Mouse (Mus musculus) CD4-positive helper T cell, adult 2 months (primary cell): ENCODE data around the gene Gm10837.
A peak's percentile ranks its signal among the peaks of the same experiment; 100 is the strongest.

Source experiments
- DNase-seq: peaks from one replicate; pipeline ENCODE4 v3.0.0-alpha.2; 2012; ENCODE audit warnings: low read depth, missing footprints, low spot score

The Gm10837 gene

GRCm38 (mm10) chr14:122464763-122465741 is 25.3 kb upstream of the Gm10837 start, which contains the start of gene Zic5:
Gene Zic5 (minus strand): TSS chr14:122465677.
- peak; percentile 28 for DNase-seq

DNA sequence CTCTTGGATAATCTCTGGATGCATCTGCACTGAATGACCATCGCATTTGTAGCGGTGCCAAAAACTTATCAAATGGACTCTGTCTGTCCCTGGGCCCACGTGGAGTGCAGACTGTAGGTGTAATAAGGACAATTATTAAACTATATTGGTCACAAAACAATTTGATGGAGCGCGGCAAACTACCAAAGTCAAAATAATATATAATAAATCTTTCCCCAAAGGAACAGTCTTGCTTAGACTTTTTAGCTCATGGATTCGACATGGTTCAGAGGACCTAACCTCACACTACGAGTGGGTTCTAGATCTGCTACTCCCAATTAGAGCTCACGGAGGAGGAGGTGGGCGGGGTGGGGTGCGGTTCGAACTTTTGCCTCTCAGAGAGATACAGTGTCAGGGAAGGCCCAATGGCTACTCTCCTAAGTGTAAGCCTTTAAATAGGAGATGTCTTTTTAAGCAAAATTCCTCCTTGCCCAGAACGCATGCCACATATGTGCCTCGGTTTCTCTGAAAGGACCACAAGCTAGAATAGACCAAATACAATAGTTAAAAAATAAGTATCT is 24.4 kb upstream of the Gm10837 start:
- no peak for DNase-seq

GRCm38 (mm10) chr14:122466756-122467362 is 23.5 kb upstream of the Gm10837 start:
- no peak for DNase-seq

- no peak for DNase-seq
Measured at GRCm38 (mm10) chr14:122467926-122468841, 22.2 kb upstream of the Gm10837 start.

- no peak for DNase-seq
Measured at GRCm38 (mm10) chr14:122468971-122469755, 21.2 kb upstream of the Gm10837 start.

- DNase-seq, result no peak
Measured at GRCm38 (mm10) chr14:122471449-122472085, 18.8 kb upstream of the Gm10837 start.

DNA sequence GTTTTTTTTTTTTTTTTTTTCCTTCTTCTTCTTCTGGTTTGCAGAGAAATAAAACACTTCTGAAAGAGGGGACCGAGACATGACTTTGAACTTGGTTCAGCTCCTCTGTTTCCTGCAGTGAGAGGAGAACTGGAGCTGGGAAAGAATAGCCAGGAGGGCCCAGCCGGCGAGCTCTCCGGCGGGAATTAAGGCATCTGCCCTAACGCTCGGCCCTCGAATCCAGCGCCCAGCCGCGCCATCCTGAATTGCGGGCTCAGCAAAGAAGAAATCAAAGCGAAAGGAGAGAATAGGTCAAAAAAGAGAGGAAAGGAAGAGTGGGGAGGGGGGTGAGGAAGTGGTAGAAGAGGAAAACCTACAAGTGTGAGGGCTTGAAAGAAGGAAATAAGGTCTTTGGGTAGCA is 18.2 kb upstream of the Gm10837 start:
- no peak for DNase-seq

GRCm38 (mm10) chr14:122472647-122473046 is 17.7 kb upstream of the Gm10837 start:
- no peak for DNase-seq

- no peak for DNase-seq
Measured at GRCm38 (mm10) chr14:122473211-122473751, 17.1 kb upstream of the Gm10837 start.

DNA sequence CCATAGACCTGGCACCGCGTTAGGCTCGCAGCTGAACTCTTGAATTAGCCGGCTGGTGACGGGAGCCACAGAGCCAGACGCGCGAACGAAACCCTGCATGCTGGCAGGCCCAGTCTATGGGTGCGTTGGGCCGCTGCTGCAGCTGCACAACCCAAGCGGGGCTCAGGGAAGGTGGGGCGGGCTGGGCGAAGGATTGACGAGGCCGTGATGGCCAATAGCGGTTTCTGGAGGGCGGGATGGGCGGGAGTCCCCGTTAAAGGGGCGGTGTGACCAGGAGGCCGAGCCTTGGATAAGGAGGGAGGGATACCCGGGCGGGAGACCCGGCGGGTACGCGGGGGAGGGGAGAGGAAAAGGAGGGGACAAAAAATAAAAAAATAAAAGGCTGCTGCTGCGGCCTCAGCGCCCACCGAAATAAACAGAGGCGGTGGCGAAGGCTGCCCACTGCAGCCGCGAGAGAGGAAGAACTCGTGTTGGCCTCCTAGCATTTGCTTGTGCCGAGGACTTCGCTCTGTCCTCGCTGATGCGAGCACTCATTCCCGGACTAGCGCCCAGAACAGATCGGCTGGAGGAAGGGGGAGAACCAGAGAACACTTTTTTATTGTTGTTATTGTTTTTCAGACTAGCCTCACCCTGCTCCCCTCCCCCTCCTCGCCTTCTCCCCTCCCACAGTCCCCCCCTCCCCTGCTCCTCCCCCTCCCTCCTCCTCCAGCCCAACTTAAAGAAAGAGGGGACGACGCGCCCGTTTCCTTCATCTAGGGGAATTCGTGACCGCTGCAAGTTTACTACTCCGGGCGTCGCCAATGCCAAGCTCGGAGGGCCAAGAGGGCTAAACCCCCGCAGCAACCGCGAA is 16.1 kb upstream of the Gm10837 start:
- no peak for DNase-seq

- peak; percentile 37 for DNase-seq
Measured at GRCm38 (mm10) chr14:122474891-122475556, 15.4 kb upstream of the Gm10837 start, which contains the start of gene Zic2. Gene Zic2 (plus strand): TSS chr14:122475435.

- peak; percentile 31 for DNase-seq
Measured at GRCm38 (mm10) chr14:122475557-122476040, 14.8 kb upstream of the Gm10837 start.

GRCm38 (mm10) chr14:122476041-122476821 is 14.2 kb upstream of the Gm10837 start:
- DNase-seq, result no peak

GRCm38 (mm10) chr14:122476822-122477215 is 13.6 kb upstream of the Gm10837 start:
- DNase-seq, result no peak

DNA sequence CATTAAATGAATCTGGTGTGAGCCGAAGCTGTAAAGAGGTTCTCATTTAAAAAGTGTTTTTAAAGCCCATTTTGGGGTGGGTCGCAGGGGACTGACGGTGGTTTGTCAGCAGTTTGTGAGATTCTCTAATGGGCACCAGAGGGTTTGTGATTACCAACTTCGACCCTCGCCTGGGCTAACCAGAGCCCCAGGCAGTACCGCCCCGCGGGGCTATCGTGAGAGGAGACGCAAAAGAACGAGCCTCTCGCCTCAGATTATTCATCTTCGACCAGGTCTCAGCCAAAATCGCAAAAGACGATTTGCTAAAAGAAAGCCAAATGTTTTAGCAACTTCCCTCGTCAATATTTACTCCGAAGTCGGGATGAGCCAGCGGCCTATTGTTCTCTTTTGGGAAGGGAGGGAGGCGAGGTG is 13.1 kb upstream of the Gm10837 start:
- DNase-seq, result no peak

GRCm38 (mm10) chr14:122477971-122478573 is 12.3 kb upstream of the Gm10837 start:
- no peak for DNase-seq

- DNase-seq, result no peak
Measured at GRCm38 (mm10) chr14:122478574-122479011, 11.8 kb upstream of the Gm10837 start.
